Mouse (Mus musculus) kidney, adult 2 months (tissue): ENCODE results near the gene Aox4.

ENCODE experiments used
- CTCF ChIP-seq: fragments of 200-500 bp; conservative IDR thresholded peaks from 2 replicates; pipeline ENCODE4 v1.5.1; 2011; ENCODE audit warnings: low read depth, mild to moderate bottlenecking, control low read depth, low read length, moderate library complexity, mixed read lengths; ENCODE audit not compliant: insufficient read depth, insufficient read length
- POLR2A ChIP-seq: fragments of 200-500 bp; IDR thresholded peaks from one replicate; pipeline ENCODE4 v1.6.1; 2011; ENCODE audit warnings: low read depth, low read length, control low read depth

DNA sequence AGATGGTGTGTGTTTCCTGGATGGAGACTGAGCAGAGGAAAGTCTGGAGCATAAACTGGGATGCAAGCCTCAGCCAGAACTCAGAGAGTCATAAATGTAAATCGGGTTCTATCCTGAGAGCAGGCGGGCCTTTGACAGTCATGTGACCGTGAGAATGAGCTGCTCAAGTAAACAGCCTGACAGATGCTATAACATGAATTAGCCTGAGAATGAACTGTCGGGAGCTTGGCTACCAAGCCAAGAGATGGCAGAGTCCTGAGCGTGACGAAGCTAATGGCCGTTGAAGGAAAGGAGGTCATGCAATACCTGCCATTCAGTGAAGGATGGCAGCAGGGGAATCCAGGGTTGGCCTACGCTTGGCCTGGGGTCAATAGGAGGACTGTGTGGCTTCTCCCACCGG, 13.2 kb upstream of the Aox4 start:
- TF ChIP-seq POLR2A (no peak), CTCF (no peak)
